13 mouse cellular contexts compared by ENCODE assay signal in genomic region chr17:5994606-5995005, GRCm38 (mm10). TPM values are rescaled to one million over a fixed set of nuclear protein-coding genes. Genes with fewer than 3 reads are reported as not detected.
A peak's percentile ranks its signal among the peaks of the same experiment; 100 is the strongest.
DNase-seq lines count a peak whose midpoint lies in the region; ATAC-seq and TF ChIP-seq lines count a peak whose summit lies in the region.
"Had no signal": no experiment of that assay in that cellular context is flagged by ENCODE, and none has a peak within 500 bp of the region (broad histone marks: within the 10 kb centered on the region; RNA-seq: fewer than 3 reads in every experiment).

No protein-coding gene starts in this region.

- H3K9me3 ChIP-seq in heart, embryonic 15.5 days (replicated peaks) = no peaks in the 10 kb centered on the region
- H3K9me3 ChIP-seq in stomach, postnatal 0 days (ENCODE audit: control insufficient read depth, low read length) = no peaks in the 10 kb centered on the region
- H3K9me3 ChIP-seq in kidney, embryonic 14.5 days (ENCODE audit: control insufficient read depth, low read length) = no peaks in the 10 kb centered on the region
- H3K9me3 ChIP-seq: embryonic facial prominence, embryonic 13.5 days; limb, embryonic 12.5 days; lung, embryonic 15.5 days had no signal

- no peak for TF ChIP-seq EP300 in stomach, postnatal 0 days (optimal IDR thresholded peaks at IDR 0.05)

- DNase-seq in heart, adult 18-20 months = no peak
- peak; percentile 77 for DNase-seq in right cerebral cortex, adult 18-20 months
- DNase-seq in right cerebral cortex, postnatal 14 days = no peak
- DNase-seq in adipocyte (ENCODE audit: low spot score) = peak; percentile 70
- no peak for DNase-seq in stomach, postnatal 0 days (ENCODE audit: low spot score)
- DNase-seq: cerebellum, adult 9-11 months; kidney, adult 11 months; thymus, postnatal 36 days had no signal

- WGBS in heart, embryonic 15.5 days = 43% methylated on average over 6 of the region's 6 CpGs
- WGBS in stomach, postnatal 0 days = 26% methylated on average over 6 of the region's 6 CpGs
- whole genome bisulfite sequencing in kidney, embryonic 14.5 days = 51% methylated on average over 6 of the region's 6 CpGs

- no peak overlapping the region for H3K4me3 ChIP-seq in heart, embryonic 15.5 days
- H3K4me3 ChIP-seq in stomach, postnatal 0 days (ENCODE audit: low read depth, low read length) = no peak overlapping the region
- H3K4me3 ChIP-seq in kidney, embryonic 14.5 days (ENCODE audit: low read length) = no peak overlapping the region
- H3K4me3 ChIP-seq: embryonic facial prominence, embryonic 13.5 days; limb, embryonic 12.5 days; lung, embryonic 15.5 days had no signal

- H3K4me1 ChIP-seq in heart, embryonic 15.5 days (replicated peaks) = peaks cover 49% of the 10 kb centered on the region
- H3K4me1 ChIP-seq in stomach, postnatal 0 days (replicated peaks; ENCODE audit: control insufficient read depth, insufficient read depth) = peaks cover 7% of the 10 kb centered on the region; the same call in 1 of the 2 replicates
- no peaks in the 10 kb centered on the region for H3K4me1 ChIP-seq in kidney, embryonic 14.5 days (ENCODE audit: control insufficient read depth, insufficient read depth, low read length)

- H3K36me3 ChIP-seq in heart, embryonic 15.5 days = no peaks in the 10 kb centered on the region
- no peaks in the 10 kb centered on the region for H3K36me3 ChIP-seq in stomach, postnatal 0 days (ENCODE audit: control insufficient read depth, insufficient read depth, low read length)
- H3K36me3 ChIP-seq in kidney, embryonic 14.5 days (ENCODE audit: control insufficient read depth, insufficient read depth, low read length) = no peaks in the 10 kb centered on the region
- H3K36me3 ChIP-seq: embryonic facial prominence, embryonic 13.5 days; limb, embryonic 12.5 days; lung, embryonic 15.5 days had no signal

- TF ChIP-seq CTCF in stomach, postnatal 0 days (IDR thresholded peaks at IDR 0.05; ENCODE audit: low read depth) = no peak

- no peak for ATAC-seq in heart, embryonic 15.5 days (replicated peaks; ENCODE audit: insufficient number of reproducible peaks, insufficient read depth, low FRiP score, low read depth)
- peak; percentile 72 for ATAC-seq in stomach, postnatal 0 days (ENCODE audit: low FRiP score, low TSS enrichment)
- no peak for ATAC-seq in kidney, embryonic 14.5 days (ENCODE audit: low FRiP score, low TSS enrichment)

- no peak overlapping the region for H3K9ac ChIP-seq in heart, embryonic 15.5 days
- no peak overlapping the region for H3K9ac ChIP-seq in stomach, postnatal 0 days (ENCODE audit: low read length)
- H3K9ac ChIP-seq in kidney, embryonic 14.5 days (ENCODE audit: low read depth, low read length) = no peak overlapping the region
- H3K9ac ChIP-seq: embryonic facial prominence, embryonic 13.5 days; limb, embryonic 12.5 days; lung, embryonic 15.5 days had no signal

- H3K4me2 ChIP-seq in heart, embryonic 15.5 days = no peak overlapping the region
- H3K4me2 ChIP-seq in stomach, postnatal 0 days (replicated peaks; ENCODE audit: low read depth) = no peak overlapping the region
- no peak overlapping the region for H3K4me2 ChIP-seq in kidney, embryonic 14.5 days (replicated peaks; ENCODE audit: low read depth, low read length)
- H3K4me2 ChIP-seq: embryonic facial prominence, embryonic 13.5 days; limb, embryonic 12.5 days; lung, embryonic 15.5 days had no signal

- peak overlapping the region; percentile 91 for H3K27ac ChIP-seq in heart, embryonic 15.5 days
- H3K27ac ChIP-seq in stomach, postnatal 0 days (replicated peaks) = peak overlapping the region; percentile 65
- no peak overlapping the region for H3K27ac ChIP-seq in kidney, embryonic 14.5 days (ENCODE audit: low read depth, low read length)
- H3K27ac ChIP-seq: embryonic facial prominence, embryonic 13.5 days; limb, embryonic 12.5 days; lung, embryonic 15.5 days had no signal

- H3K27me3 ChIP-seq in heart, embryonic 15.5 days = no peaks in the 10 kb centered on the region
- no peaks in the 10 kb centered on the region for H3K27me3 ChIP-seq in stomach, postnatal 0 days (ENCODE audit: control insufficient read depth, insufficient read depth, low read length)
- no peaks in the 10 kb centered on the region for H3K27me3 ChIP-seq in kidney, embryonic 14.5 days (ENCODE audit: control insufficient read depth, insufficient read depth, low read length)
- H3K27me3 ChIP-seq: embryonic facial prominence, embryonic 13.5 days; lung, embryonic 15.5 days had no signal

RNA-seq across cellular contexts. Expression of gene Synj2, which starts 53.5 kb away (rescaled TPM):
- 3.5 and 4.4 TPM in 2 replicates for polyA plus RNA-seq in heart, embryonic 15.5 days (2015; fragmentation: Nextera tagmentation; extraction: Ambion mirVana)
- total RNA-seq in heart, adult 18-20 months (2021) = 10 to 100 TPM; 45.2 to 58.1 TPM
- polyA plus RNA-seq in stomach, postnatal 0 days (2015; fragmentation: Nextera tagmentation; extraction: Ambion mirVana) = 3.2 and 3.3 TPM in 2 replicates
- 2.9 and 4.3 TPM in 2 replicates for polyA plus RNA-seq in kidney, embryonic 14.5 days (2014; fragmentation: Nextera tagmentation; extraction: Ambion mirVana)

Comparison
In these comparisons a context has a peak if more than half of its experiments do, and no peak if none do; other contexts are left out.
1. DNase-seq: peak in right cerebral cortex, adult 18-20 months (single experiment) and adipocyte (single experiment); none in heart, adult 18-20 months (0 of 2), right cerebral cortex, postnatal 14 days (single experiment) and stomach, postnatal 0 days (single experiment).